Mouse (Mus musculus): Measurements from ENCODE around the gene Siae.

The Siae gene

DNA sequence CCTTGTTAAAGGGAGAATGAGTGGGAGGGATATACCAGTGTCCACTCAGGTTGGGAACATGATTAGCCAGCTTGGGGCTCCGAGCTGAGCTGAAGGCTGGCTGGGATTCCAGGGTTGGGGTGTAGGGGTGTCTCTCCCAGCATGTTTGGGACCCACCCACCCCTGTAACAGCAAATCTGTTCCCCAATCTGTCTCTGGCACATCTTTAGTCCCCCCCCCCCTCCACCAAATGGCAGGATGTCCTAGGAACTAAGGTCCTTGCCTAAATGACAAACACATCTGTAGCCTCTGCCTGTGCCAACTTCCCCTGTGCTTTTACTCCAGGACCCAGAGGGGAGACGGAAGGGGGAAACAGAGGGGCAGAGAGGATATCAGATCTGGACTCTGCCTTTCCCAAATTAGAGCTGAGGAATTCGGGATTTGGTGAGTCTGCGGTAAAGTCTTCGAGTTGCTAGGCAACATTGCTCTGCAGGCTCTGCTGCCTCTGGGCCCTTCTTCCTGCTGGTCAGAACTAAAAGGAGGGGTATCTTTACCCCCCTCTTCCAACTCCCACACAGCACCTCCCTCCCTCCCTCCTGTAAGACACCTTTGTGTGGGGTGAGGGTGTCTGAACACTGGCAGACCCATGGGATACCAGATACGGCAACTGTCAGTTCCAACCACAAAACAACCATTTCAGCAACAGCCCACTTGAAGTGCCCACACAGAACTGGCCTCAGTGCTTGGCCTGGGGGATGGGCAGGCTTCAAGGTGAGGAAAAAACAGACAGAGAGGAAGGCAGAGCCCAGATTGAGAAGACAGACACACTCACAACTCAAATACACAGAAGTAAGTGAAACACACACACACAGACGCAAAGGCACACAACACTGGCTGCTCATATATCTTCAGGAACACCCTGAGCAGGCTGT, at the start of gene Siae:
Gene Siae (plus strand): TSS at position 861 of the 911 bp plus-strand sequence.
- DNase-seq (ENCODE audit: low spot score) = no peak

GRCm38 (mm10) chr9:37506023-37506422, 49.5 kb upstream of the Siae start:
- no peak for DNase-seq (ENCODE audit: low spot score)

DNA sequence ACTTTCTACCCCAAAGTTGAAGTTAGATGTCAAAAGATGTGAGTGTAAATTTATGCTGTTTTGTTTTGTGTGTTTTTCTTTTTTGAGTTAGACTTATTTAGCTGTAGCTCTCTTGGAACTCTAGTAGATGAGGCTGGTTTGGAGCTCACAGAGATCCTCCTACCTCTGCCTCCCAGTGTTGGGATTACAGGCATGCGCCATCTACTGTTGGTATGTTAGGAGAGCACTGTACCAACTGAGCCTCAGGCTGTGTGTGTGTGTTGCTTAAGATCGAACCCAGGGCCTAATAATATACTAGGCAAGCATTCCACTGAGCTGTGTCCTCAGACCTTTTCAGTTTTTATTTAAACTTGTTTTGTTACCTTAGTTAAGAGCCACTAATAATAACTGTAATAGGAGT, 43.4 kb upstream of the Siae start:
- no peak for DNase-seq (ENCODE audit: low spot score)

DNA sequence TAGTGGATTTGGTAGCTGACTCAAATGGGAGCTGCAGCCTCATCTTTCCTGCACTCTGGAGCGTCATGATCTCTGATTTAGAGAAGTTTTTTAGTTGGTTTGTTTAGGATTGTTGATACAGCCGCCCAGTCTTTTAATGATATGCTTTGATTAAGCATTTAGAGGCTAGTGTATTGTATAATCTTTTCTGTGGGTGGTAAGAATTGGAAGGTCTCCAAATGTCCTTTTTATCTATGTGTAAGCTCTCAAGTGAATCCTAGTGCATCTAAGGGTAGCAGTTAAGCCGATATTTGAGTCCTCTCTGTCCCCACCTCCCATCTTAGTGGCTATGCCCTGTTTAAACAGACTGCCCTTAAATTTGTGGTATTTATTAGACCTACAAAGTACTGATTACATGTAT, 41.0 kb upstream of the Siae start:
- no peak for DNase-seq (ENCODE audit: low spot score)

- no peak for DNase-seq (ENCODE audit: low spot score)
Observed at GRCm38 (mm10) chr9:37517467-37517866, 38.0 kb upstream of the Siae start.

DNA sequence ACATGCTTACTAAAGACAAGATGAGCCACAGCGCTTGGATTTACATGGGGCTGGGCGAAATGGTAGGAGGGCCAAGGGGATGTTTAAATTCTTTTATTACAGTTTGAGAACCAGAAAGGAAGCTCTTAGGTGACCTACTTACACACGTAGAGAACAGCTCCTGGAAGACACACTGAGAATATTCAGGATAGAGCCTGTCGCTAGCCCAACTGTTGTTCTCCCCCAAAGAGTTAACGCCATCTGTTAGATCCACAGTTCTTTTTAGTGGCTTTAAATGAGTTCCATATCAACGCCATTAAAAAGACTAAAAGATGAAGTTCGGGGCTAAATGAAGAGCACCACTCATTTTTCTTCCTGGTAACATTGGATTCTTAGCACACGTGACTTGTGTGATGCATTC, 36.5 kb upstream of the Siae start:
- DNase-seq (ENCODE audit: low spot score) = no peak

DNA sequence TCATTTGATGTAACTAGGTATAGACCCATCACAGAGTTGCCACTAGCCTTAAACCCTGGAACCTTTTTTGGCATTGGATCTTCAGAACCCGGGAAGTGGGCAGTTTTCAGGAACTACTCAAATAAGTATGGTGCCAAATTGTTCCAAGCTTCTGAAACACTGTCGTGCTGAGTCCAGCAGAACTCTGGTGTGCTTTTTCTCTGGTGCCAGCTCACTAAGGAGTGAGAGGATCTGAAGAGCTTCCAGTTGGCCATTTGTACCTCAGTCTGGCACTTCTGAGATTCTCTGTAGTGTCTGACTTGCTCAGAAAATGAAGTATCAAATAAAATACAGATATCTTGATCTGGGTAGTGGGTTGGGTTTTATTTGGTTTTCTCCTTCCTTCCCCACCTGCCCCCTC, 35.5 kb upstream of the Siae start:
- DNase-seq (ENCODE audit: low spot score) = no peak

GRCm38 (mm10) chr9:37525461-37525860, 30.0 kb upstream of the Siae start:
- no peak for DNase-seq (ENCODE audit: low spot score)

GRCm38 (mm10) chr9:37526443-37527395, 28.8 kb upstream of the Siae start:
- DNase-seq (ENCODE audit: low spot score) = no peak

DNA sequence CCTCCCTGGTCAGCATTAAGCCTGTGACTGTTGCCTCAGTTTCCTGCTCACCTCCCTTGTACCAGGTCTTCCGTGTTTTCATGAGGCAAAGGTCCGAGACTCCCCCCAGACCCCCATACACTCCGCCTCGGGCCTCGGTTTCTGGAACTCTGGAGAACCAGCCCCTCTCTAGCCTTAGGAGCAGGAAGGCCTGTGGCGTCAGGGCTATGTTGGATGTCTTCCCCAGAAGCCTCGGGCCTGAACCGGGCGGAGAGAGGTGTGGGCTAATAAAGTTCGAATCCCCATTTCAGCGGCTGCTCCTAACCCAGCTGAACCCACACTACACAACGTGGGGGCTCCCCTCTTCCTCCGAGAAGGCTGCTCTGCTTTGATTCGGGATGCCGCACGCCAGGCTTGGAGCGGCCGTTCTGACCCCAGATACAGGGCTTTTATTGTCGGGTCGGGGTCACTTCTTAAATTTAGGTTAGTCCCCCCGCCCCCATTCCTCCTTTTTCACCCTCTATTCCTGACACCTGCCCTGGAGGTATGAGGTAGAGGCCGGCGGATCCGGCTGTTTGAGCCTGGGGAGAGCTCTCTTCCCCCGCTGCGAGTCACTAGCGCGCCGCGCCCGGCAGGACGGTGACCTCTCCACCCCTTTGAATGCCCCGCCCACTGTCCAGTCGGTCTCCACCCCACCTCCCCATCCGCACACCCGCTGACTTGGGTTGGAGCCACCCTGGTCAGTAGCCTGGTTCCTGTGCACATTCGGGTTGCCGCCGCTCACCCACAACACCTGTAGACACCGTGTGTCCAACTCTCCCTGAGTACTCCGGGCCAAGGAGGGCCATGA, 27.9 kb upstream of the Siae start, which contains the start of gene Esam:
Gene Esam (plus strand): TSS at position 683 of the 829 bp plus-strand sequence.
- no peak for DNase-seq (ENCODE audit: low spot score)

DNA sequence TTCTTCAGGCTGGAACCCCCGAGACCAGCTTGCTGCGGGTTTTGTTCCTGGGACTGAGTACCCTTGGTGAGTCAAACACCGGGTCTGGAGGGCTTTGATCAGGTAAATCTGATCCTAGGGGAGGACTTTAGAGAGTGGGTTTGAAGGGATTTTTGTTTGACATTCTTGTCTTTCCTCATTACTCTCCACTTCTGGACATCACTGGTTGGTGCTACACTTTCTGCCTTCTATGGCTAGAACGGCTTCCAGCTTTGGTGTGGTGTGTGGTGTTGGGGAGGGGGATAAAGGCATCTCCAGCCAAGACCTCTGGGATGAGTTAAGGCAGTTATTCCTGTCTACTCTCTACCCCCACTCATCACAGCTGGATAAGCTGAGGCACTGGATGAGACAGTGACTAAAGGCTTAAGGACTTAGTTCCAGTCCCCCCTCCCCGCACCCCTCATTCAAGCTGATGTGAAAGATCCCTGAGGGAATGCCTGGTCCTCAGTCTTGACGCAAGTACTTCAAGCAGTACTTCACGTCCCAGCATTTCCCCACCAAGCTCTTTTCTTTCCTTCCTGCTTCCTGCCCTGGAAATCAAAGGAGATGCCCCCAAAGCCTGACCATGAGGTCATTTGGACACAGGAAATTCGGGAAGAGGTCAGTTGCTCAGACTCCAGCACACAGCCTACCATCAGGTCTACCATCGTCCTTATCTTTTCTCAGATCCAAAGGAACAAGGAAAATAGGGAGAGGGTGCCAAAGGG, 27.1 kb upstream of the Siae start:
- DNase-seq (ENCODE audit: low spot score) = no peak

- DNase-seq (ENCODE audit: low spot score) = no peak
Observed at GRCm38 (mm10) chr9:37530031-37530887, 25.2 kb upstream of the Siae start.

- DNase-seq (ENCODE audit: low spot score) = no peak
Observed at GRCm38 (mm10) chr9:37530888-37531705, 24.4 kb upstream of the Siae start.

DNA sequence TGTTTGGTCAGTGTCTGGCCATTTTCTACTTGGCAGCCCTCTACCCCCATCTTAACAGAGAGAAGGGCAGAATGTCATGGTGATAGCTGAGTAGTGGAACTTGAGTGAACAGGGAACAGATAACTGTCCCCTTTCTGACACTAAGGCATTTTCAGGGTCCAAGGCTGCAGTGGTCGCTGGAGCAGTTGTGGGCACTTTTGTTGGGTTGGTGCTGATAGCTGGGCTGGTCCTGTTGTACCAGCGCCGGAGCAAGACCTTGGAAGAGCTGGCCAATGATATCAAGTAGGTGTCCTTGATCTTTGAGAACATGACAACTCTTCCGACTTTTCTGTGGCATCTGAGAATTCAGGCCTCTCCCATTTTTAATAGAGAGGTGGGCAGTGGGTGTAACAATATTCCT, 18.6 kb upstream of the Siae start:
- no peak for DNase-seq (ENCODE audit: low spot score)

GRCm38 (mm10) chr9:37537658-37538250, 17.7 kb upstream of the Siae start:
- no peak for DNase-seq (ENCODE audit: low spot score)

DNA sequence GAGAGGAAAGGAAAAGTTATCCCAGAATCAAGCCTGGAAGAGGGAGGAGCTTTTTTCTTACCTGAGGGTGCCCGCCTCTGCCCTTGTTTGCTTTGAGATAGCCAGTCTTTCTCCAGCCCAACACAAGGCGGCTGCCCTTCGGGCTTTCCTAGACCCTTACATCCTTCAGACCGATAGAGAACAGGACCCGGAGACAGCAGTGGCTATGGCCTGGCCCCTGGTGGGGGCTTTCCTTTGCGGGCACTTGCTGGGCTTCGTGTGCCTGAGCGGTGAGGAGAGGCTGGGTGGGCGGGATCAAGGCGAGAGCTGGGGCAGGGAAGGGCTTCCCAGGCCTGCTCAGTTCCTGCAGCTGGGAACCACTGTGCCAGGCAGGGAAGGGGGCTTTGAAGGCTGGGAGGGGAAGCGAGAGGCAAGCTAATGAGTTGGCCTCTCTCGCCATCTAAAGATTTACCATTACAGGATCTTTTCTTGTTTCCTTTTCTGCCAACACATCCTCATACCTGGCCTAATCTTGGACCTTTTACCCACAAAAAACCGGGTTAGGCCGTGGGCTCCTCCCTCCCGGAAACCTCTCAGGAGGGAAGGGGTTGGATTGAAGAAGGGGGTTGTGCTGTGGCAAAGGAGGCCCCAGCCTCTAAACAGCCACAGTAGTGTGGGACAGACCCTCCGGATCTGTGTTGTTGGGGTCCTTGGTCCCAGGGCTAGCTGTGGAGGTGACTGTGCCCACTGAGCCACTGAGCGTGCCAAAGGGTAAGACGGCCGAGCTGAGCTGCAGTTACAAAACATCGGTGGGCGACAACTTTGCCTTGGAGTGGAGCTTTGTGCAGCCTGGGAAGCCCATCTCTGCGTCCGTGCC, 16.1 kb upstream of the Siae start, which contains the start of gene Vsig2:
Gene Vsig2 (plus strand): TSS at position 86 of the 856 bp plus-strand sequence.
- no peak for DNase-seq (ENCODE audit: low spot score)

DNA sequence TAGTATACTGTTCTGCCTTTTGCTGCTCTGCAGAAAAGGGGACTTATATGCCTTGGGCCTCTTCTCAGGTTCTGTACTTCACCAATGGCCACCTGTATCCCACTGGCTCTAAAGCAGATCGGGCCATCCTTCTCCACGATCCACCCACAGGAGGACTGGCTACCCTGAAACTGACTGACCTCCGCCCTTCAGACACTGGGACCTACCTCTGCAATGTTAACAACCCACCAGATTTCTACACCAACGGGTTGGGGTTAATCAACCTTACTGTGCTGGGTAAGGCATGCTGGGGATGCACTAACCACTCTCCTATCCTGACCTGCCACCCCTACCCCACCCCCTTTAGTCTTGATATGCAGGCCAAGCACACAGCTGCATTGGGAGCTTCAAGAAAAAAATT, 15.3 kb upstream of the Siae start:
- no peak for DNase-seq (ENCODE audit: low spot score)

Measured in left cerebral cortex, adult 11 months (tissue).